Mouse (Mus musculus): ENCODE measurements at regions not wholly inside any gene's neighbourhood (a gene's known extent, or its start where the extent isn't known, plus 50 kb on each side); places are given as distances from the start of the nearest gene placed in this dataset.

DNA sequence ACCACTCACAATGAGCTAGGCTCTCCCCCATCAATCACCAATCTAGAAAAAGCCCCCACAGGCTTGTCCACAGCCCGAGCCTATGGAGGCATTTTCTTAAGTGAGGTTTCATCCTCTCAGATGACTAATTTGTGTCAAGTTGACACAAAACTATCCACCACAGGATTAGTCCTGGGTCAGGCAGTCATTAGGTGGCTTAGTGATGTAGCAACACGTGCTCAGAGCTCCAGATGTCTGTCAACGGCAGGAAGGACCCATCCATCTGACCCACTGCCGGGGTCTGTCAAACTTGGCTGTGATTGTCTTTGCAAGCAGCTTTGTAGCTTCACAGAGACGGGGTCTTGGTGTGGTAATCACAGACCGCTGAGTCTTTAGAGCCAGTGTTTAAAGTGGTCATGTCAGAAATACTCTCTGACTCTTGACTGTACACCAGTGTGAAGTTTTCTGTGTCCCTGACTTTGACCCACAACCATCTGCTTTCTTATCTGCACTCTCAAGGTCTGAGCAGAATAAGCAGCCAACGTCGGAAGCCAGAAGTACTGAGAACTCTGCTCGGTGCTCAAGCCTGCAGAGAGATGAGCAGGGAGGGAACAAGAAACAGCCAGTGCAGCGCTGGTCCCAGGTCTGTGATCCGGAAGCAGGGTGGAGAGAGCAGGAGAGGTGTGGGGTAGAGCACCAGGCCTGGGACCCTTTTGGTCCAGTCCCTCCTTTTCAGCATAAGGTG lies 131.6 kb upstream of the Nfe2l3 start:
- no peak for TF ChIP-seq POLR2A (IDR thresholded peaks at IDR 0.05; ENCODE audit: borderline replicate concordance, extremely low read depth, low read depth, low read length)
- no peak for TF ChIP-seq CTCF (IDR thresholded peaks at IDR 0.05; ENCODE audit: insufficient read depth, low read length)

Measured in lung, adult 2 months (tissue).